Mouse (Mus musculus) small intestine, adult 2 months (tissue): Measurements from ENCODE around the gene Sfrp4. TPM values are rescaled to one million over a fixed set of nuclear protein-coding genes. Genes with fewer than 3 reads are reported as not detected.

Source experiments
- H3K27ac ChIP-seq: fragments of 200-500 bp; 2 replicates; pipeline ENCODE4 v1.5.1; 2012; ENCODE audit warnings: low read depth, low read length, control low read depth, inconsistent platforms; ENCODE audit not compliant: insufficient read depth
- H3K27me3 ChIP-seq: fragments of 200-500 bp; 2 replicates; pipeline ENCODE4 v1.6.1; 2012; ENCODE audit warnings: mild to moderate bottlenecking, moderate library complexity, low read length, inconsistent platforms; ENCODE audit not compliant: control insufficient read depth, insufficient read depth
- H3K36me3 ChIP-seq: fragments of 200-500 bp; 2 replicates; pipeline ENCODE4 v1.6.1; 2012; ENCODE audit warnings: mild to moderate bottlenecking, low read length, control low read depth, inconsistent platforms; ENCODE audit not compliant: control insufficient read depth, insufficient read depth
- H3K4me1 ChIP-seq: fragments of 200-500 bp; 2 replicates; pipeline ENCODE4 v1.6.1; 2012; ENCODE audit warnings: low read length, inconsistent platforms, mixed read lengths; ENCODE audit not compliant: control insufficient read depth, insufficient read depth, insufficient read length
- H3K4me3 ChIP-seq: fragments of 200-500 bp; 2 replicates; pipeline ENCODE4 v1.5.1; 2012; ENCODE audit warnings: low read depth, mild to moderate bottlenecking, control low read depth, inconsistent platforms, low read length, moderate library complexity
- CTCF ChIP-seq: fragments of 200-500 bp; IDR thresholded peaks from 2 replicates; pipeline ENCODE4 v1.5.1; 2012; ENCODE audit warnings: low read depth, mild to moderate bottlenecking, control low read depth, inconsistent platforms, low read length, moderate library complexity, mixed read lengths; ENCODE audit not compliant: insufficient replicate concordance, insufficient read length; ENCODE audit errors: extremely low read depth
- POLR2A ChIP-seq: fragments of 200-500 bp; IDR thresholded peaks from 2 replicates; pipeline ENCODE4 v1.6.1; 2012; ENCODE audit warnings: low read depth, mild to moderate bottlenecking, control low read depth, inconsistent platforms, low read length, moderate library complexity
- WGBS: fragments of 180-500 bp; shearing (Covaris S2); methylation state at CpG from one replicate; pipeline ENCODE4 v1.1.7; 2018; 5-methylcytosine and 5-hydroxymethylcytosine counted together
- polyA plus RNA-seq: library from polyadenylated mRNA; depleted of rRNA; stranded (reverse); fragments of >200 nt; gene quantifications from 2 replicates; pipeline ENCODE4 v1.2.3, GENCODE M21; 2012

Gene Sfrp4
- polyA plus RNA-seq, 1 experiment = 0.11 TPM

GRCm38 (mm10) chr13:19618841-19619215 is 4.1 kb upstream of the Sfrp4 start:
- peak overlapping the region; percentile 73 for H3K4me3 ChIP-seq
- no peak overlapping the region for H3K27ac ChIP-seq
- H3K4me1 ChIP-seq = peaks cover 11% of the 10 kb centered on the region
- TF ChIP-seq POLR2A (no peak), CTCF (no peak)
- WGBS = 20% methylated on average over 5 of the region's 5 CpGs
- peaks cover 12% of the 10 kb centered on the region for H3K27me3 ChIP-seq
- H3K36me3 ChIP-seq = no peaks in the 10 kb centered on the region

GRCm38 (mm10) chr13:19619216-19619927 is 3.5 kb upstream of the Sfrp4 start, which contains the start of gene Epdr1:
Epdr1 (minus strand) TSS chr13:19619927.
- no peak within 1 kb of the TSS for H3K27ac ChIP-seq
- peaks cover 11% of the 10 kb centered on the region for H3K4me1 ChIP-seq
- WGBS = under 1% methylated on average over 46 of the region's 46 CpGs

GRCm38 (mm10) chr13:19623228-19623905 is 463 bp downstream of the Sfrp4 start:
- no peak for TF ChIP-seq CTCF
- TF ChIP-seq POLR2A = no peak
- H3K36me3 ChIP-seq = no peaks in the 10 kb centered on the region
- 31% methylated on average over 30 of the region's 30 CpGs for WGBS

More at GRCm38 (mm10) chr13:19619216-19619927, 3.5 kb upstream of the Sfrp4 start, which contains the start of gene Epdr1:
- no peak for TF ChIP-seq POLR2A
- TF ChIP-seq CTCF = peak; percentile 42; the same call in 1 of the 2 replicates
- Histone ChIP-seq H3K36me3 (no peaks in the 10 kb centered on the region), H3K4me3 (peak within 1 kb of the TSS; percentile 73), H3K27me3 (peaks cover 12% of the 10 kb centered on the region)

GRCm38 (mm10) chr13:19624632-19625320 is 1.9 kb downstream of the Sfrp4 start:
- no peak for TF ChIP-seq POLR2A
- no peak for TF ChIP-seq CTCF
- Histone ChIP-seq H3K27ac (no peak overlapping the region), H3K36me3 (no peaks in the 10 kb centered on the region), H3K4me3 (no peak overlapping the region), H3K27me3 (peaks cover 12% of the 10 kb centered on the region), H3K4me1 (peaks cover 6% of the 10 kb centered on the region; the same call in 1 of the 2 replicates)
- 71% methylated on average over 11 of the region's 11 CpGs for WGBS

More at GRCm38 (mm10) chr13:19623228-19623905, 463 bp downstream of the Sfrp4 start:
- Histone ChIP-seq H3K4me1 (peaks cover 11% of the 10 kb centered on the region), H3K4me3 (peak overlapping the region; percentile 50), H3K27me3 (peaks cover 12% of the 10 kb centered on the region), H3K27ac (no peak overlapping the region)

GRCm38 (mm10) chr13:19626473-19626872 is 3.6 kb downstream of the Sfrp4 start:
- H3K27ac ChIP-seq = no peak overlapping the region
- H3K4me3 ChIP-seq = no peak overlapping the region
- 70% methylated on average over 1 of the region's 1 CpGs for WGBS
- peaks cover 9% of the 10 kb centered on the region for H3K4me1 ChIP-seq
- H3K36me3 ChIP-seq = no peaks in the 10 kb centered on the region
- H3K27me3 ChIP-seq = peaks cover 12% of the 10 kb centered on the region
- TF ChIP-seq POLR2A = no peak
- TF ChIP-seq CTCF = no peak

GRCm38 (mm10) chr13:19630768-19631709 is 8.1 kb downstream of the Sfrp4 start:
- no peaks in the 10 kb centered on the region for H3K27me3 ChIP-seq
- H3K27ac ChIP-seq = no peak overlapping the region
- WGBS = 56% methylated on average over 5 of the region's 5 CpGs
- H3K4me1 ChIP-seq = peaks cover 3% of the 10 kb centered on the region; the same call in 1 of the 2 replicates
- H3K36me3 ChIP-seq = no peaks in the 10 kb centered on the region
- no peak for TF ChIP-seq CTCF
- no peak overlapping the region for H3K4me3 ChIP-seq
